Mouse (Mus musculus): ENCODE measurements around the gene Hepacam. TPM values are rescaled to one million over a fixed set of nuclear protein-coding genes. Genes with fewer than 3 reads are reported as not detected.

The Hepacam gene
- polyA plus RNA-seq, 1 experiment from 2014 or later = not detected

- H3K36me3 ChIP-seq = no peaks in the 10 kb centered on the region
- H3K4me2 ChIP-seq (replicated peaks) = no peak overlapping the region
- ATAC-seq (ENCODE audit: insufficient number of reproducible peaks, insufficient read depth, low FRiP score, low TSS enrichment) = no peak
- 0 out of 2 replicates have a peak, but pooled peaks cover 9% of the 10 kb centered on the region for H3K27me3 ChIP-seq
- no peaks in the 10 kb centered on the region for H3K4me1 ChIP-seq
- WGBS = 78% methylated on average over 4 of the region's 4 CpGs
- no peak overlapping the region for H3K4me3 ChIP-seq
- no peak overlapping the region for H3K27ac ChIP-seq
- no peak overlapping the region for H3K9ac ChIP-seq
- H3K9me3 ChIP-seq = no peaks in the 10 kb centered on the region
These were observed 51.6 kb downstream of the Hepacam start for GRCm38 (mm10) chr9:37418791-37419190.

DNA sequence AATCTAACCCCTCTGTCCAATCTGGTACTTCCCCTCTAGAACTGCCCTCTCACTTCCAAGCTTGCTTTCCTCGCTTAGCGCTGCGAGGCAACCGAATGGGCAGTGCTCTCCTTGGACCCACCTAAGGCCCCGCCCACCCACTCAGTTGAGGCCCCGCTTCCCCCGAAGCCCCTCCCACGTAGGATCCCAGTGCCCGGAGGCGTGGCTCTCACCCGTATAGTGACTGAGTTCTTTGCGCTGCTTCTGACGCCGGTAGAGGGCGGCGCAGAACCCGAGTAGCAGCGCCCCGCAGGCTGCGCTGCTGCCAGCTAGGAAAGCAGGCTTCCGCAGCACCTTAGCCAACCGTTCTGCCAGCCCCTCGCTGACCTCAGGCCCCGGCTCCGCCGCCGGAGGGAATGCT, 53.5 kb downstream of the Hepacam start:
- under 1% methylated on average over 27 of the region's 27 CpGs for WGBS
- Histone ChIP-seq H3K4me2 (replicated peaks) (peak overlapping the region; percentile 46), H3K4me3 (peak overlapping the region; percentile 24), H3K27me3 (0 out of 2 replicates have a peak, but pooled peaks cover 9% of the 10 kb centered on the region), H3K27ac (no peak overlapping the region), H3K36me3 (no peaks in the 10 kb centered on the region), H3K9ac (no peak overlapping the region), H3K4me1 (no peaks in the 10 kb centered on the region), H3K9me3 (no peaks in the 10 kb centered on the region)
- ATAC-seq (ENCODE audit: insufficient number of reproducible peaks, insufficient read depth, low FRiP score, low TSS enrichment) = peak; percentile 71

DNA sequence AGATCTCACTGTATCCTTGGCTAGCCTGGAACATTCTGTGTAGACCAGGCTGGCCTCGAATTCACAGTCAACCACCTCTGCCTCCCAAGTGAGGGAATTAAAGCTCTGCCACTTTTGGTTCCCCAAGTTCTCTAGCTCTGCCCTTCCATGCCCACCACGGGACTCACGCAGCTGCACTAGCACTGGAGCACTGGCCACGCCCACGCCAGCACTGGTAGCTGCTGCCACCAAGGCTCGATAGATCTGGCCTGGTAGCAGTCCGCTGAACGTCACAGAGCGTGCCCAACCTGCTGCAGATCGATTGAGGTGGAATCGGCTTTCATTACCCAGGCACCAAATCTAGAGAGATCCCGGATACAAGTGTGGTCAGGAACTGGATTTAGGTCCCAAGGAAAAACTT, 54.1 kb downstream of the Hepacam start:
- ATAC-seq (ENCODE audit: insufficient number of reproducible peaks, insufficient read depth, low FRiP score, low TSS enrichment) = no peak
- Histone ChIP-seq H3K27me3 (0 out of 2 replicates have a peak, but pooled peaks cover 9% of the 10 kb centered on the region), H3K27ac (no peak overlapping the region), H3K9me3 (no peaks in the 10 kb centered on the region), H3K4me2 (replicated peaks) (peak overlapping the region; percentile 46), H3K4me1 (no peaks in the 10 kb centered on the region), H3K36me3 (no peaks in the 10 kb centered on the region), H3K4me3 (0 out of 2 replicates have a peak overlapping the region, but pooled peaks have one; percentile 24), H3K9ac (no peak overlapping the region)
- 25% methylated on average over 12 of the region's 12 CpGs for WGBS

GRCm38 (mm10) chr9:37429326-37429725, 62.2 kb downstream of the Hepacam start:
- H3K27me3 ChIP-seq = peaks cover 75% of the 10 kb centered on the region
- H3K36me3 ChIP-seq = no peaks in the 10 kb centered on the region
- H3K9me3 ChIP-seq = no peaks in the 10 kb centered on the region
- no peak overlapping the region for H3K4me2 ChIP-seq (replicated peaks)
- H3K27ac ChIP-seq = no peak overlapping the region
- WGBS = 25% methylated on average over 26 of the region's 26 CpGs
- H3K4me3 ChIP-seq = no peak overlapping the region
- H3K9ac ChIP-seq = no peak overlapping the region
- ATAC-seq (ENCODE audit: insufficient number of reproducible peaks, insufficient read depth, low FRiP score, low TSS enrichment) = no peak
- peaks cover 12% of the 10 kb centered on the region; the same call in 1 of the 2 replicates for H3K4me1 ChIP-seq

DNA sequence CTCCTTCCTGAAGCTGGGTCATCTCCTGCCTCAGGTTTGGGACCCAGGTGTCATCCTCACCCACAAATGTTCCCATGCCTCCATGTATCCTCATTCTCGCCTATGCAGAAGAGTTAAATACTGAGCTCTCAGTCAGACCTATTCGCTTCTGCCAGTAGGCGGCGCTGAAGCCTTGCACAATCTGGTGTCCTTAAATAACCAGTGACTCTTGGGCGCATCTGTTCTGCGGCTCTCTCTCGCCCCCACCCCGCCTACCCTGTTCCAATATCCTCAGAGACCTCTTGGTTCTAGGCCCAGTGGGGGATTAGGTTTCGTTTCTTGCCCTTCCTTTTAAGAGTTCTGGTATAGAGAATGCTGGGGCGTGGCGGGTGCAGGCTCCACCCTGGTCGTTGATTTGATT, 63.4 kb downstream of the Hepacam start:
- H3K4me1 ChIP-seq = peaks cover 12% of the 10 kb centered on the region; the same call in 1 of the 2 replicates
- H3K36me3 ChIP-seq = no peaks in the 10 kb centered on the region
- no peak overlapping the region; the same call in 1 of the 2 replicates for H3K4me2 ChIP-seq (replicated peaks)
- WGBS = 1% methylated on average over 12 of the region's 12 CpGs
- H3K9ac ChIP-seq = no peak overlapping the region
- H3K9me3 ChIP-seq = no peaks in the 10 kb centered on the region
- no peak overlapping the region for H3K4me3 ChIP-seq
- peak; percentile 75 for ATAC-seq (ENCODE audit: insufficient number of reproducible peaks, insufficient read depth, low FRiP score, low TSS enrichment)
- H3K27ac ChIP-seq = no peak overlapping the region
- H3K27me3 ChIP-seq = peaks cover 87% of the 10 kb centered on the region

DNA sequence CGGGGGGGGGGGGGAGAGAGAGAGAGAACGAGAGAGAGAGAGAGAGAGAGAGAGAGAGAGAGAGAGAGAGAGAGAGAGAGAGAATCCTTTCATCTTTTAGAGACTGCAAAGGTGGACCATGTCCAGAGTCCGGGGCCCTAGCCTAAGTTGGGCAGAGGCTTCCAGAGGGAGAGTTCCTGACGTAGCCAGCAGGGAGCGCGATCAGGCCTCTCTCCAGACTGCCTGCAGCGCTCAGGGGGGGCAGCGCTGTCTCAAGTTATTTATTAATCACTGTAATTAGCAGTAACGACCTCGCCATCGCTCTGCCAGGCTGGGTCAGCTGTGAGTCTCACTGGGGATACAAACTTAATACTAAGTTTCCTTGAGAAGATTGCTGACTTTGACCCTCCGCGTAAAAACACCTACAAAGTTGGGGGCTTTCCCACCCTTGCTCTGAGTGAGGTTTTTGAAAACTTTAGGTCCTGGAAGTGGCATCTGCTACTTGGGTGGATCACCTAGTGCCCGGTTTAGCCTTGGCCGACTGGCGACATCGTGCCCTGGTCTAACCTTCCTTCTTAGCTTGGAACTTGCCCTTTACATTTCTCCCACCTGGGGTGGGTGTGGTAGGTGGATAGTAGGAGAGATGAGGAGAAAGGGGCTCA, 65.0 kb downstream of the Hepacam start:
- H3K9me3 ChIP-seq = no peaks in the 10 kb centered on the region
- no peak overlapping the region for H3K9ac ChIP-seq
- WGBS = 2% methylated on average over 15 of the region's 17 CpGs
- peaks cover 12% of the 10 kb centered on the region; the same call in 1 of the 2 replicates for H3K4me1 ChIP-seq
- no peak for ATAC-seq (ENCODE audit: insufficient number of reproducible peaks, insufficient read depth, low FRiP score, low TSS enrichment)
- H3K27me3 ChIP-seq = peaks cover 89% of the 10 kb centered on the region
- H3K4me3 ChIP-seq = no peak overlapping the region
- H3K4me2 ChIP-seq (replicated peaks) = peak overlapping the region; percentile 55
- H3K27ac ChIP-seq = no peak overlapping the region
- H3K36me3 ChIP-seq = no peaks in the 10 kb centered on the region

DNA sequence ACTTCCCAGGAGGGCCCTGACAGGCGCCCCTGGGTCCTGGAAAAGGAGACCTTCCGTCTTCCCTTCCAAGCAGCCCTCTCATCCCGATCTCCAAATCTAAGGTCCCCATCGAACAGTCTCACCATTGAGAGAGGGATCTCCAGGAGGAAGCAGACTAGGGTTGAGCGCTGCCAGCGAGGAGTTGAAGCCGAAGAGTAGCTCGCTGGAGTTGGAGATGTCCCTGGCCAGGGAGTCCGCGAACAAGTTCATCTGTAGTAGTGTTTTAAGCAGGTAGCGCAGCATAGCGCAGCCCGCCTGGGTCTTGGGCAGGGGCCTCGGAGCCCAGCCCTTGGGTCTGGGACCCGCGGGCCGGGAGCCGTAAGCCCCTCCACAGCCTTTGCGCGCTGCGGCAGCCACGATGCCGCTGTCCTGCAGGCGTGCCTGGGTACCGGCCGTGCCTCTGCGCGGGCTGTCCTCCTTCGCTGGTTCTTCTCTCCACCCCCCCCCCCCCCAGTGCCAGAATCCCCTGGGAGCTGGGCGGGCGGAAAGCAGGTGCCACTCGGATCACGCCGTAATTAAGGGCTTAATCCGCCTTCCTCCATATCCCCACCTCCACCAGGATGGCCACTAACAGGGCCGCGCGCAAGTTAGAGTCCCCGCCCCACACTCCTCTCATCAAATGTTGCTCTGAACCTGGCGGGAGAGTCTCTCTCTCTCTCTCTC, 65.7 kb downstream of the Hepacam start, which contains the start of gene Robo3:
Gene Robo3, minus strand, starts transcription at position 527 of the 702 bp plus-strand sequence.
- Histone ChIP-seq H3K4me1 (peaks cover 12% of the 10 kb centered on the region; the same call in 1 of the 2 replicates), H3K4me2 (replicated peaks) (peak within 1 kb of the TSS; percentile 55), H3K36me3 (no peaks in the 10 kb centered on the region), H3K9me3 (no peaks in the 10 kb centered on the region), H3K27ac (no peak within 1 kb of the TSS), H3K27me3 (peaks cover 87% of the 10 kb centered on the region), H3K9ac (no peak within 1 kb of the TSS), H3K4me3 (peak within 1 kb of the TSS; percentile 26)
- under 1% methylated on average over 40 of the region's 40 CpGs for WGBS
- ATAC-seq (ENCODE audit: insufficient number of reproducible peaks, insufficient read depth, low FRiP score, low TSS enrichment) = no peak; the same call in 1 of the 2 replicates

DNA sequence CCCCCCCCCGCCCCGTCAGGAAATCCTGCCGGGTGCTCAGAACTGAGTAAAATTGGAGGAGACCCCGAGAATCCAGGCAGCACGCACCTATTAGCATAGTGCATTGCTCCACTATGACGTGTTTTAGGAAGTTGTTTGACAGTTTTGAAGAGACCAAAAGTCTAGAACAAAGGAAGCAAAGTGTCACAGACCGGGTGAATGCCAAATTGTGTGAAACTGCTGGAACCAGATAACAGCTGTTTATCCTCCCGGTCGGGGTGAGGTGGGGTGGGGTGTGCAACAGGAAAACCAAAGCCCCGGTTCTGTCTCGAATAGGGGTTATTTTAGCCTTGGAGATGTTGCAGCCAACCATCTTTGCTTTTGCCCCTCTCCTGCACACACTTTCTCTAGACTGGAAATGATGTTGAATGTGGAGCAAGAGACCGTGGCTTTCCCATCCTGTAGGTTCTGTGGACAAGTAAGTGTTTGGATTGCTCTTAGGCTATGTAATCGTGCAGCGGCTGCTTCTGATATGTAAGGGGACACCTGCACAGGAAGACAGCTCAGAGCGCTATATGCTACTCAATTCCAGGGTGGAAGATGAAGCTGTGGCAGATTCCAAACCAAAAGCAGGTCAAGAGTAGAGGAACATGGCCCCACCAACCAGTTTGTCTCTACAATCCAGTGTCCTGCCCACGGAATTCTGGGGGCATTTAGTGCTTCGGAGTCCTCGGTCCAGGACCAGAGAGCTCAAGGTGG, 66.8 kb downstream of the Hepacam start:
- Histone ChIP-seq H3K27me3 (peaks cover 79% of the 10 kb centered on the region), H3K4me3 (no peak overlapping the region), H3K4me2 (replicated peaks) (0 out of 2 replicates have a peak overlapping the region, but pooled peaks have one; percentile 55), H3K36me3 (no peaks in the 10 kb centered on the region), H3K4me1 (peaks cover 12% of the 10 kb centered on the region; the same call in 1 of the 2 replicates), H3K27ac (no peak overlapping the region), H3K9me3 (no peaks in the 10 kb centered on the region), H3K9ac (no peak overlapping the region)
- under 1% methylated on average over 18 of the region's 18 CpGs for WGBS
- no peak for ATAC-seq (ENCODE audit: insufficient number of reproducible peaks, insufficient read depth, low FRiP score, low TSS enrichment)

- Histone ChIP-seq H3K27me3 (peaks cover 69% of the 10 kb centered on the region), H3K9me3 (no peaks in the 10 kb centered on the region), H3K4me3 (no peak overlapping the region), H3K4me2 (replicated peaks) (no peak overlapping the region), H3K27ac (no peak overlapping the region), H3K9ac (no peak overlapping the region), H3K4me1 (peaks cover 12% of the 10 kb centered on the region; the same call in 1 of the 2 replicates), H3K36me3 (no peaks in the 10 kb centered on the region)
- ATAC-seq (ENCODE audit: insufficient number of reproducible peaks, insufficient read depth, low FRiP score, low TSS enrichment) = no peak
- WGBS = 3% methylated on average over 14 of the region's 14 CpGs
These were observed 67.8 kb downstream of the Hepacam start for GRCm38 (mm10) chr9:37434932-37435331.

- Histone ChIP-seq H3K4me1 (peaks cover 12% of the 10 kb centered on the region; the same call in 1 of the 2 replicates), H3K4me2 (replicated peaks) (no peak overlapping the region), H3K27me3 (peaks cover 63% of the 10 kb centered on the region), H3K36me3 (no peaks in the 10 kb centered on the region), H3K27ac (no peak overlapping the region), H3K4me3 (no peak overlapping the region), H3K9ac (no peak overlapping the region), H3K9me3 (no peaks in the 10 kb centered on the region)
- no peak for ATAC-seq (ENCODE audit: insufficient number of reproducible peaks, insufficient read depth, low FRiP score, low TSS enrichment)
- WGBS = 8% methylated on average over 4 of the region's 4 CpGs
These were observed 68.5 kb downstream of the Hepacam start for GRCm38 (mm10) chr9:37435616-37436015.
